Mouse (Mus musculus): ENCODE data around the gene Plgrkt.

The Plgrkt gene

DNA sequence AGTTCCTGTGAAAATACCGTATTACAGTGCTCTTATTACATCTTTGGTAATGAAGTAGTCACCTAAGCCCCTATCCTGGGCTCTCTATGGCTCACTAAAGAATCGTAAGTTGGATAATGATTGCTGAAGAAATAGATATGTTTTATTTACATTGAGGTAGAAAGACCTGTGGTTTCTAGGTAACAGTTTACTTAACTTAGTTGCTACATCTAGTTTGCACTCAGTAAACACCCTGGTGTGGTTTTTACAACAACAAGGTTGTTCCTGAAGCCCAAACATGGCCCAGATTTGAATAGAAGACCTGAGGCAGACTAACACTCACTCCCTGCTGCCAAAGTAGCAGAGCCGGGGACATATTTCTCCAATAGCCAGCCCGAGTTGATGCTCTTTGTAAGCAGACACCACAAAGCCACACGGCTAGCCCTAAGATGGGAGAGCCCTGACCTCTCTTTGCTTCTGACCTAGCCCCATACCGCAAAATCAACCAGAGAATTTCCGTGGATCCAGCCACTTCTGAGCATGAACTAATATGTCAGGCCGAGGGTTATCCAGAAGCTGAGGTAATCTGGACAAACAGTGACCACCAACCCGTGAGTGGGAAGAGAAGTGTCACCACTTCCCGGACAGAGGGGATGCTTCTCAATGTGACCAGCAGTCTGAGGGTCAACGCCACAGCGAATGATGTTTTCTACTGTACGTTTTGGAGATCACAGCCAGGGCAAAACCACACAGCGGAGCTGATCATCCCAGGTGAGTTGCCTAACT is 12.8 kb upstream of the Plgrkt start:
- DNase-seq, result no peak

GRCm38 (mm10) chr19:29376382-29376781 is 9.2 kb upstream of the Plgrkt start:
- DNase-seq, result no peak

GRCm38 (mm10) chr19:29374947-29375346 is 7.8 kb upstream of the Plgrkt start:
- no peak for DNase-seq

DNA sequence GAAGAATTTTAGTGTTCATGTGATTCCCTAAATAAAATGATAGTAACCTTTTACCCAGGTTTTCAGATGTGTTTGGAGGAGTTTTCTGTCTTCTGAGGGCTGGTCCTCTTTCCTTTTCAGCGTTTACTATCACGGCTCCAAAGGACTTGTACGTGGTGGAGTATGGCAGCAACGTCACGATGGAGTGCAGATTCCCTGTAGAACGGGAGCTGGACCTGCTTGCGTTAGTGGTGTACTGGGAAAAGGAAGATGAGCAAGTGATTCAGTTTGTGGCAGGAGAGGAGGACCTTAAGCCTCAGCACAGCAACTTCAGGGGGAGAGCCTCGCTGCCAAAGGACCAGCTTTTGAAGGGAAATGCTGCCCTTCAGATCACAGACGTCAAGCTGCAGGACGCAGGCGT is 6.2 kb upstream of the Plgrkt start:
- DNase-seq, result no peak

- DNase-seq, result no peak
Observed at GRCm38 (mm10) chr19:29372621-29373020, 5.4 kb upstream of the Plgrkt start.

- no peak for DNase-seq
Observed at GRCm38 (mm10) chr19:29372138-29372537, 4.9 kb upstream of the Plgrkt start.

GRCm38 (mm10) chr19:29371284-29372081 is 4.3 kb upstream of the Plgrkt start:
- no peak for DNase-seq

DNA sequence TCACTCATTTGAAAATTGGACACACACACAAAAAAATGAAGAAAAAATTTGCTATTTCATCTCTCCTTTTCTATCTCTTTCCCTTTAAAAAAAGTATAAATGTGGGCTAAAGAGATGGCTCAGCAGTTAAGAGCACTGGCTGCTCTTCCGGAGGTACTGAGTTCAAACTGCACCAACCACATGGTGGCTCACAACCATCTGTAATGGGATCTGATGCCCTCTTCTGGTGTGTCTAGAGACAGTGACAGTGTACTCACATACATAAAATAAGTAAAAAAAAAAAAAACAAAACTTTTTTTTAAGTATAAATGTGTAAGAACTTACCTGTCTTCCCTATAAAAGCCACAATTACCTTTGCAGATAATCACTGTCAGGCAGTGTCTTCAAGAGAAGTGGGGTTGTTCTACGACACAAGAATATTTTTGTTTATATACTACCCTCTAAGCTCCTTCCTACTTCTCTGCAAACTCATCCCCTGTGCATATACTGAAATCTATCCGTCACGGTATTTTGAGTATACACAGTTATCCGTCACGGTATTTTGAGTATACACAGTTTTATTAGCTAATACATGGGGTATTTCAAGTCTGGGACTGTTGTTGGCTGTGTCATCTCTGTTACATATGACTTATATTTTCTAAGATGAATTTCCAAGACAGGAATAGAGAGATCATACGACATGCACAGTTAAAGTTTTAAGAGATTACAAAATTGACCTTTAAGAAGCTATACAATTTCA is 3.5 kb upstream of the Plgrkt start:
- no peak for DNase-seq

DNA sequence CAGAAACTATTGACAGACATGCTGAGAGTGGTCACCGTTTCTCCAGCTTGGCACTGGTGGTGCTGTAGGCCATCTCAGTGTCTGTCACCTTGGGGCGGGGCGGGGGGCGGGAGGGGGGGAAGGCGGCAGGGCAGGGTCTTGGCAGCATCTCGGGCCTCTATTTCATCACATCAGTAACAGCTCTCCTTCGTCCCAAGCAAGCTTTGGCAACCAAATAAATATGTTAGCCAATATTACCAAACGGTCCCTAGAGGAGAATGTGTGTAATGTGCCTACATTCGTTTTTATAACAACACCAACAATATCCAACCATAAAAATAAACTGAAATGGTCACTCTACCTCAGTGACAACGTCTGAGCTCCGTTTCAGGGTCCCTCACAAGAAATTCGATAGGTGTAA is 2.9 kb upstream of the Plgrkt start:
- DNase-seq, result no peak

DNA sequence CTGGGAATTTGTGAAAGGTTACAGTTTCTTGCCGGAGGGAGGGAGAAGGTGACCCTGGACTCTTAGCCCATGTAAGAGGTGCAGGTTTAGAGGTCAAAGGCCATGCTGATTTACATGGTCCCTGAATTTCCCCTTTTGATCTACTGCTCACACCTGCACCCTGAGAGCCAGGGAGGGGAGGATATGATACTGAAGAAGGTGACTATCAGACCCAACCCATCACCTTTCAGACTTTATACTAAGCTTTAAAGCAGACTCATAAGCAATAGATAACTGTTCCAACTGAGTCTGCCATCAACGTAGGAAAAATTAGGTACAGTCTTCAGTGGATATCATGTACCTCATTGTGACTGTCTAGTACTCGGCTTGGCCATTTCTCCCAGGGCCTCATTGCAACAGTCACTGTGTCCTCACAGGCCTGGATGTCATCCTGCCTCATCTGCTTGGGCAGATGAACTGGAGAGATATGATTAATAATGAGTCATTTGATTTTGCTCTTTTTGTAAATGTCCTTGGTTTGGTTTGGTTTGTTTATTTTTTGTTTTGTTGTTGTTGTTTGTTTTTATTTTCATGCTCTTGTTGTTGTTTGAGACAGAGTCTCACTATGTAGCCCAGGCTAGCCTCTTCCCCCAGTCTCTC is 1.6 kb upstream of the Plgrkt start:
- no peak for DNase-seq

GRCm38 (mm10) chr19:29368041-29368440 is 851 bp upstream of the Plgrkt start:
- no peak for DNase-seq

GRCm38 (mm10) chr19:29366226-29366968 is 793 bp downstream of the Plgrkt start:
- no peak for DNase-seq

- DNase-seq, result no peak
Observed at GRCm38 (mm10) chr19:29365105-29365504, 2.1 kb downstream of the Plgrkt start.

GRCm38 (mm10) chr19:29364076-29364475 is 3.1 kb downstream of the Plgrkt start:
- no peak for DNase-seq

GRCm38 (mm10) chr19:29363557-29363956 is 3.6 kb downstream of the Plgrkt start:
- no peak for DNase-seq

DNA sequence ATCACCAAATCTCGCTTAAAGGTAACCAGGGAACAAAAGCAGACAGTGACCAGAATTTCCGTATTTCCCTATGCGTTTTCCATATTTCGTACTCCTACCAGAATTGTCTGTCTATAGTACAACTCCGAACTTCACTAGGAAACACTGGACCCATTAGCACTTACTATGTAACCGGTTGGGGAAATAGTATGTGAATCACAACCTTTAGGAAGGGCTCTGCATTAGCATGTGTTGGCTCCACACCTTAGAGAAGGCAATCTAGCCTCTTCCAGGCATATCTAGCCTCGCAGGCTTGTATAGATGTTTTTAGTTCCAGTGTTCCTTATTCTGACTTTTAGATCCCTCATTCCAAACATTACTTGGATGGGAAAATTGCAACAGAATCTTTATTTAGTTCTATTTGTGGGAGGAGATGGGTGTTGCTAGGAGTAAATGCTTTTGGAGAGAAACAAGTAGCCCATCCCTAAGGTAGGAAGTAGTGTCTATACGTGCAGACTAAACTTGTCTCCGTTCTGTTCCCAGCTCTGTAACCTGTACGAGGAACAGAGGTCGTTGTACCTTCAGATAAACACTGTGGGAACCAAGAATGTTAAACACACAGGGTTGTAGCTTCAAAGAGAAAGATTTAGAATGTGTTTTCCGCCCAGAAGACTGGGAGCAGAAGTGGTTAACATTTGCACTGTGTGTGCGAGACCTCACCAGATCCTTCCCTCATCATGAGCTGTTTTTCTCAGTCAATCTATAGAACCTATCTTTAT is 4.8 kb downstream of the Plgrkt start:
- no peak for DNase-seq

DNA sequence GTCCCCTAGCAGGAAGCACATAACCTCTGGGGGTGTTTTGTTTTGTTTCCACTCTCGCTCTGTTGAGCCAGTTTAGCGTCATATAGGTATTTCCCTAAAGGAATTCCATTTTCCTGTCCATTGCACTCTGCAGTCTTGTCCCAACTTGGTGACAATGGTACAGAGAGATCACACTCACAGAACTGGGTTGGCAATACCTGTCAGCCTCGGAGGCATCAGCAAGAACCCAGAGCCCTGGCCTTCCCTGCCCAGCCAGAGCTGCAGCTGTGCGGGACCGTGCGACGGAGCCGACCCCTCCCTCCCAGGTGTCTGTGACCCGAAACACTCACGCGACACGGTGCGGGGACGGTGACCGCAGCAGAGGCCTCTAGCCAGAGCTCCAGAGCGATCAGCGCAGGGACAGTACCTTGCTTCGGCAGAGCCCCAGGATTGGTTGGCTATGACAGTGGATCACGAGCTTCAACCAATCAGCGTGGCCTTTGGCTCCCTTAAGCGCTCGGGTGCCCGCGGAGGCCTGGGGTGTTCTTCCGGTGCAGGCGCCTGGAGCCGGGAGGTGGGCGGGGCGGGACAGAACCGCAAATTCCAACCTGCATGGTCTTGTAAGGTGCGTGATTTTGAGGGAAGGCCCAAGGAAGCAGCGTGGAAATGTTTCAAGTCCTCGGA is 5.6 kb downstream of the Plgrkt start:
- DNase-seq, result peak; percentile 93 to 94

DNA sequence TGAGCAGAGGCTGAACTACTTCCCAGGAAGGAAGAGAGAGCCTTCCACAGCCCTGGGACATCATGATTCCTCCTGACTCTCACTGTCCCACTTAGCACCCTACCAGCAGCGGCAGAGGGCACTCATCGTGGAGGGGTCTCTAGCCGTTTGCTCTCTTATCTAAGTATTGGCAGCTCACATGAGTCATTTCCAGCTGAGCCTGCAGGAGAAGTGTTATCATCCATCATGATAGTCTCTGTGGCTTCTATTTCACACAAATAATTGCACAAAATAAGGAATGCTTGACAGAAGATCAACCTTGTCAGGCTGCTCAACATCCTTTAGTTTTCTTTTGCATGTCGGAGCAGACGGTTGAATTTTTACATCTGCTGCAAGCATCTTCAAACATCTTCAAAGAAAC is 6.9 kb downstream of the Plgrkt start:
- no peak for DNase-seq

DNA sequence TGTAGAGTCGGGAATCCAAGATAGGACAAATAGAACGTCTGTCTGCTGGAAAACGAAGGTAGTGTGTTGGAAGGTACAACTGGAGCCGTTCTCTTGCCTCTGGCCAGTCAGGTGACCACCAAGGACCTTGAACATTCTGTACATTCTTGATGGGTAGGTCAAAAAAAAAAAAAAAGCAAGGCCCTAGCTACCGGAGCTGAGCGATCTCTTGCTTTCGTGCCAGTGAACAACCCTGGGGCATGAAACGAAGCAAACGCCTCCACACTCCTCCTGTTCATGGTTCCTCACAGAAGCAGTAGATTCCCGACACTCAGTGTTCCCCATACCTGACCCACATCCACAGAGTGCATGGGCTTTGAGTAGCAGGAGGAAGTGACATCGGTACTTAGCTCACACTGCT is 10.9 kb downstream of the Plgrkt start:
- DNase-seq, result no peak

GRCm38 (mm10) chr19:29354895-29355877 is 12.0 kb downstream of the Plgrkt start:
- peak; percentile 88 to 95 for DNase-seq
